Mouse (Mus musculus): ENCODE results near the gene Lmx1b.

GRCm38 (mm10) chr2:33552672-33553071 lies 87.6 kb downstream of the Lmx1b start:
- TF ChIP-seq CTCF (IDR thresholded peaks at IDR 0.05), result peak; percentile 33
- no peak for TF ChIP-seq POLR2A (IDR thresholded peaks at IDR 0.05; ENCODE audit: insufficient read depth, low read depth, low read length)
- TF ChIP-seq EP300 (IDR thresholded peaks at IDR 0.05; ENCODE audit: insufficient read depth, low read depth, low read length), result no peak

Measured in heart, adult 2 months (tissue).